Mouse (Mus musculus): ENCODE data around the gene Cd48.
"Not testable (repeated sequence)": the region's sequence is repeated elsewhere in the genome, so short reads cannot be mapped to it uniquely, and the experiment has no call there.

Cd48 gene

GRCm38 (mm10) chr1:171693918-171694317 is 12.1 kb downstream of the Cd48 start:
- DNase-seq (ENCODE audit: low spot score in 2 of 2): no peak

- DNase-seq (ENCODE audit: low spot score in 2 of 2): no peak
These were observed 17.2 kb downstream of the Cd48 start for GRCm38 (mm10) chr1:171698983-171699382.

GRCm38 (mm10) chr1:171713736-171714135 is 31.9 kb downstream of the Cd48 start:
- DNase-seq (ENCODE audit: low spot score in 2 of 2): not testable (repeated sequence)

DNA sequence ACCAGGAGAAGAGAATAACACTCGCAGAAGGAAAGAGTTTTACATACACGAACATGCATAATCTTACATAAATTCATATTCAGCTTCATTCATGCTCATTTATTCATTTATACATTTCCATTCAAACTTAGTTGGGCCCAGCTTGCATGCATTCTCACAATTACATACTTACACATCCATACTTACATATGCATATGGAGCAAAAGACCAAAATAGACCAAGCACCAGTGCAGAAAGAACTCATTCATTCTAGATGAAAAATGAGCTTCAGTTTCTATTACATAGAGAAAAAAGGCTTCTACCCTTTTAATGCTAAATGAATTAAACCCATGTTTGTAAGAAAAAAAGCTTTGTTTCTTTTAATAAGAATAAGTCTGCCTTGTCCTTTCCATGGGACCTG is 33.6 kb downstream of the Cd48 start:
- DNase-seq (ENCODE audit: low spot score in 2 of 2): no peak

DNA sequence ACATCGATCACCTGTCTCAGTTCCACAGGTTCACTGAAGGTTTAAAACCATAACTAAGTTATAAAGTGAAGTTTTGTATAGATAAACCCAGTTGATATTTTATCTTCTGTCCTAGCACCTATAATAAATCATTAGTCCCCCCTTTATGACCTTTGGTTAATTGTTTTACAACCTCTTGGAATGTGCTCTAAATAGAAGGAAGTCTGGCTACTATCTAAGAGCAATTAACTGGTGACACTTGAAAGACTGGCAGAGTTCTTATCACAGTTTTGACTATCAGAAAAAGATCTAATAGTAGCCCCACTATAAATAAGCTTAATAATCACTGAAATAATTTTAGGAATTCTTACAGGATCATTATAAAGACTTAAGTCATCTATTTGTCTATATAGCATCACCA is 34.4 kb downstream of the Cd48 start:
- no peak for DNase-seq (ENCODE audit: low spot score in 2 of 2)

- DNase-seq (ENCODE audit: low spot score in 2 of 2): no peak
These were observed 49.4 kb downstream of the Cd48 start for GRCm38 (mm10) chr1:171731195-171731594.

DNA sequence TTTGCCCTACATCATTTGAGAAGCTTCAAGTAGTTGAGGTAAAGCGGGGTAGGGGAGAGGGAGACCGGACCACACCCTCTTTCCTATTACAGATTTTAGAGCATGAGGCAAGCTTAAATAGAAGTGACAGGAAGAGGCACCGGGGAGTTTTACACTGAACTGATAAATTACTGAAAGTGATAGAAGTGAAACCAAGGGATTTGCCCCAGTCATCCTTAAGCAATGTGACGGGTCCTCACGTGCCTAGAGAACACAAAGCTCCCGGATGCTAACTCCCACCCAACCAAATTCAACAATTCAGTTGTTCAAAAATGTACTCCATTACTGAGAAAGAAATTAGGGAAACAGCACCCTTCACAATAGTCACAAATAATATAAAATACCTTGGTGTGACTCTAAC is 53.1 kb downstream of the Cd48 start:
- no peak for DNase-seq (ENCODE audit: low spot score in 2 of 2)

GRCm38 (mm10) chr1:171748127-171748969 is 66.5 kb downstream of the Cd48 start:
- no peak for DNase-seq (ENCODE audit: low spot score in 2 of 2)

Measured in urinary bladder, adult 18-20 months (tissue).